Mouse (Mus musculus) liver, embryonic 15.5 days (tissue): ENCODE measurements around the gene Fat3. TPM values are rescaled to one million over a fixed set of nuclear protein-coding genes. Genes with fewer than 3 reads are reported as not detected.

Source experiments
- ATAC-seq: fragments of 200-750 bp; cut with Nextera tagmentation; 2 replicates; pipeline ENCODE4 v1.8.0; 2017; ENCODE audit warnings: moderate number of reproducible peaks, mild to moderate bottlenecking, moderate library complexity; ENCODE audit not compliant: insufficient read depth
- H3K27ac ChIP-seq: fragments of 300-500 bp; sonication (generic); replicated peaks from 2 replicates; pipeline ENCODE4 v1.5.1; 2015; ENCODE audit warnings: mild to moderate bottlenecking, inconsistent platforms
- H3K27me3 ChIP-seq: fragments of 300-500 bp; sonication (generic); 2 replicates; pipeline ENCODE4 v1.6.1; 2015; ENCODE audit warnings: mild to moderate bottlenecking, inconsistent platforms
- H3K36me3 ChIP-seq: fragments of 300-500 bp; sonication (generic); replicated peaks from 2 replicates; pipeline ENCODE4 v1.6.1; 2015; ENCODE audit warnings: moderate library complexity, mild to moderate bottlenecking, inconsistent platforms
- H3K4me1 ChIP-seq: fragments of 300-500 bp; sonication (generic); replicated peaks from 2 replicates; pipeline ENCODE4 v1.6.1; 2015; ENCODE audit warnings: inconsistent platforms
- H3K4me2 ChIP-seq: fragments of 300-500 bp; sonication (generic); 2 replicates; pipeline ENCODE4 v1.6.1; 2015; ENCODE audit warnings: moderate library complexity, mild to moderate bottlenecking, inconsistent platforms
- H3K4me3 ChIP-seq: fragments of 300-500 bp; sonication (generic); replicated peaks from 2 replicates; pipeline ENCODE4 v1.5.1; 2015; ENCODE audit warnings: mild to moderate bottlenecking, inconsistent platforms
- H3K9ac ChIP-seq: fragments of 300-500 bp; sonication (generic); 2 replicates; pipeline ENCODE4 v1.6.1; 2015; ENCODE audit warnings: moderate library complexity, mild to moderate bottlenecking, inconsistent platforms
- H3K9me3 ChIP-seq: fragments of 300-500 bp; sonication (generic); replicated peaks from 2 replicates; pipeline ENCODE4 v1.6.1; 2016; ENCODE audit warnings: inconsistent platforms
- WGBS: fragments of 180-500 bp; shearing (Covaris S2); methylation state at CpG from one replicate; pipeline ENCODE4 v1.1.7; 2015; ENCODE audit warnings: mixed read lengths; ENCODE audit not compliant: insufficient replicate concordance; 5-methylcytosine and 5-hydroxymethylcytosine counted together
- polyA plus RNA-seq: library from polyadenylated mRNA; unstranded; fragments of >200 nt; fragmentation: Nextera tagmentation; extraction: Ambion mirVana; gene quantifications from 2 replicates; pipeline ENCODE4 v1.2.1, GENCODE M21; 2015

Fat3 gene
- polyA plus RNA-seq, 1 experiment from 2014 or later, result 0.06 TPM

DNA sequence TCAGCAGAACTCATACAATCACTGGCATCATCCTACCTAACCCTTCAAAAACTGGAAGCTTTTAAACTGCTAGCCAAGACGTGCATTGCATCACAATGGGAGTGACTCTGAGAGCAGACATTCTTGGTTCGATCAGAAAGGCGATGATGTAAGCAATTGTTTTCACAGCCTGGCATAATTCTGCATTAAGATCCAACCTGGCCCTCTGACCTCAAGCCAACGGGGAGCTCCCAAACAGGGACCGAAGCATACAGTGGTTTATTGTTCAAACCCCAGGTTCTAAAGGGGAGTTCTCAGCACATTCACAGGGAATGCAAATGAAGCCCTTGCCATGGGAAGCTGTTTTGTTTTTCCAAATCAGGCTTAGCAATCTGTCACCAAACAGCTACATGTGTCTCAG is 63.3 kb downstream of the Fat3 start:
- Histone ChIP-seq H3K9me3 (no peaks in the 10 kb centered on the region), H3K4me3 (no peak overlapping the region), H3K9ac (no peak overlapping the region), H3K36me3 (no peaks in the 10 kb centered on the region), H3K27ac (no peak overlapping the region), H3K4me1 (no peaks in the 10 kb centered on the region), H3K4me2 (no peak overlapping the region), H3K27me3 (no peaks in the 10 kb centered on the region)
- WGBS, result 38% methylated on average over 5 of the region's 5 CpGs
- no peak for ATAC-seq

DNA sequence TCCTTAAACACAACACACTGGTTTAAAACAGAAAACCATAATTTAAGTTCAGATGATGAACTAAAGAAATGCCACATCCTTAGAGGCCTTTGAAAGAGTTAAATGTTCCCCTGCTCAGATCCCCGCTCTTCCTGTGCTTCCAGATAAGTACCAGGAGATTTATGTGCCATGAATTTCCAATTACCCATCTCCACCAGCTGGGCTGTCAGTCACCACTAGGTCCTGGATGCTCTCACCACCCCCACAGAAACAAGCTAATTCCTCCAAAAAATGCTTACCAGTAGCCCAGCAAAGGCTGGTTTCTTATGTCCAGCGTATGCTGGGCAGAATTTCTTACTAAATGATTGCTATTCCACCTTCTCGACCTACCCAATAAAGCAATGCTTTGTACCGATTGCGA is 72.5 kb downstream of the Fat3 start:
- Histone ChIP-seq H3K4me3 (no peak overlapping the region), H3K36me3 (no peaks in the 10 kb centered on the region), H3K27ac (no peak overlapping the region), H3K9ac (no peak overlapping the region), H3K9me3 (no peaks in the 10 kb centered on the region), H3K4me1 (no peaks in the 10 kb centered on the region), H3K27me3 (no peaks in the 10 kb centered on the region), H3K4me2 (no peak overlapping the region)
- ATAC-seq, result no peak
- 52% methylated on average over 5 of the region's 5 CpGs for WGBS

DNA sequence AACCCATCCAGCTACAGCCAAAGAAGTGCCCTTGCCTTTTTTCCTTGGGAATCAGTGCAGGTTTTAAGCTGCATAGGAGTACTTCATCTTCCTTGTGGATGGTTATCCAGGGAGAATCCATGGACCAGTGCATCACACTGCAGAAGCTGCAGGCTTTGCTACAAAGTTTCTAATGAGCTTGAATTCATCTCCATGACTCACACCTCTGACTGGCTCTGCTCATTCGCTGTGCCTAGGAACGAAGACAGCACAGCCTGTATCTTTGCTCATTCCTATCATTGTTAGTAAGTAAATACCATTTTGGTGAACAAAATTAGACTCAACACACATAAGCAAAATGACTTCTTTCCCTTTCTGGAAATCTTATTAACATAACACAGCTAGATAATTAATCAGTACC is 78.4 kb downstream of the Fat3 start:
- Histone ChIP-seq H3K36me3 (no peaks in the 10 kb centered on the region), H3K4me1 (no peaks in the 10 kb centered on the region), H3K4me2 (no peak overlapping the region), H3K4me3 (no peak overlapping the region), H3K27ac (no peak overlapping the region), H3K27me3 (no peaks in the 10 kb centered on the region), H3K9ac (no peak overlapping the region), H3K9me3 (no peaks in the 10 kb centered on the region)
- 63% methylated on average over 2 of the region's 2 CpGs for WGBS
- no peak for ATAC-seq

DNA sequence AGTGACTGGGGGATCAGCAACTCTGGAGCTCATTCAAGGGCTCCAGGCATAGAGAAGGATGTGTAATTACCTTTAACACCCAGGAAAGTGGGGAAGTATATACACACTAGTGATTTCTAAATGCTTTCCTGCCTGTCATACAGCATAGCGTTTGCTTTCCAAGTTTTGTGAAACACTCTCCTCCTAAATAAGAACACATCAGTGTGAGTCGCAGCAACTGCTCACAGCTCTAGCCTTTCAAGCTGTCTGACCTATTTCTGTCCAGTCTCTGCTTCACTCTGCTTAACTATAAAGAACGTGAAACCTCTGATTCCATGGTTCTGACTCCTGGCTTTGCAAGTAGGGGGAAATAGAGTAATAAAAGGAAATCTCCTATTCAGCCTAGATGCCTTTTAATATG is 98.3 kb downstream of the Fat3 start:
- Histone ChIP-seq H3K9me3 (no peaks in the 10 kb centered on the region), H3K4me1 (no peaks in the 10 kb centered on the region), H3K4me3 (no peak overlapping the region), H3K36me3 (no peaks in the 10 kb centered on the region), H3K4me2 (no peak overlapping the region), H3K27me3 (no peaks in the 10 kb centered on the region), H3K27ac (no peak overlapping the region), H3K9ac (no peak overlapping the region)
- no peak for ATAC-seq
- WGBS, result 63% methylated on average over 3 of the region's 3 CpGs

DNA sequence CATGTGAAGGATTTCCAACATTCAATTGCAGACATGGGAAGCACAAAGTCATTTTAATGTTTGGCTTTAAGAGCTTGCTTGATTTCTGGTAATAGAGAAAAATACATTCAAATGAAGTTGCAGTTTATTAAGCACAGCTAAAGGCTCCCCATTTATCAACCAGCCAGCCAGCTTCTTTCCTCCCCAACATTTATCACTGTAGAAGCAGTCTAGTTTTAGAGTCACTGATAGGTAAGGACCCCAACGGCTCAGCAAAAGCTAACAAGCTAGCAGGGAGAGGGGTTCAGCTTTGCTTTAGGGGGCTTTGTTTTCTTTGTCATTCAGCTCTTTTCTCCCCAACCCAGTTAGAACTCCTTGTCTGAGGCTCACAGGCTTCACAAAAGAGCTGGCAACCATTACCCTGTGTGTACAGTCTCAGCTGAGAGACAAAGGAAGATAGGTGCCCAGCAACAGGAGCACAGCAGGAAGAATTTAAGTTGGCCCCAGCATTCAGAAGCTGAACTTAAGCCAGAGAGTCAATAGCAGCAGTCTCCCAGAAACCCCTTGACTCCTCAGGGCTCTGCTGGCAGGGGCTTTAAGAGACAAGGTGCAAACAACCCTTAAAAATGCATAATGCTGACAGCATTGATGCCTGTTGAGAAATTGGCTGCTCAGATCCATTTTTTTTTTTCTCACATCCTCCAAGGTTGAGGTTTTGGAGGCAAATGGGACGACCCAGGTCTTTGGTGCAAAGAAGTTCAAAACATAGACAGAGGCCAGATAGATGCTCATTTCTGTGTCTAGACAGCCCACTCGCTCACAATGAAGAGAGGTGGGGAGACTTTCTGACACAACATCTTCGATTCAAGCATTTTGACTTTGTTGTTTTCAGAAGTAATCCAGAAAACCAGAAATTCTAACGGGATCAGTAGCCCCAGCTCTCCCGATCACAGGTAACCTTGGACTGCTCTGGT is 102.1 kb downstream of the Fat3 start:
- Histone ChIP-seq H3K27me3 (no peaks in the 10 kb centered on the region), H3K36me3 (no peaks in the 10 kb centered on the region), H3K4me1 (no peaks in the 10 kb centered on the region), H3K9me3 (no peaks in the 10 kb centered on the region), H3K4me3 (no peak overlapping the region), H3K4me2 (no peak overlapping the region), H3K9ac (no peak overlapping the region), H3K27ac (no peak overlapping the region)
- ATAC-seq, result no peak
- WGBS, result 50% methylated on average over 6 of the region's 6 CpGs

DNA sequence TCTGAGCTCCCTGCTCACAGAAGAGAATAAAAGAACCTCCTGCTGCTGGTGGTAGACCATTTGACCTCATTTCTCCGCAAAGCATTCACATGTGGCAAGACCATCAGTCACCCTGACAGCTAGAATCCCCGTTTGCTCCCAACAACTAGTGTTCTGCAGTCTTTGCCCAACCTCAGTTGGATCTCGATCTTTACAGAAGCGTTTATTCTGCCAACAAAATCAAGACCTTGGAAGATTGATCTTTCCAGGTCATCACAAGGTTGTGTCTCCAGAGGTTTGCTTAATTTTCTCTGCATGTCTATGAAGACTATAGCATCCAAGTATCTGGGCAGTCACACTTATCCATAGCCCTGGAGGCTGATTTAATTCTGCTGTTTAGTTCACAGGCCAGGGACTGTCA is 111.9 kb downstream of the Fat3 start:
- Histone ChIP-seq H3K9me3 (no peaks in the 10 kb centered on the region), H3K9ac (no peak overlapping the region), H3K4me3 (no peak overlapping the region), H3K36me3 (no peaks in the 10 kb centered on the region), H3K27ac (no peak overlapping the region), H3K27me3 (no peaks in the 10 kb centered on the region), H3K4me2 (no peak overlapping the region), H3K4me1 (no peaks in the 10 kb centered on the region)
- WGBS, result 41% methylated on average over 4 of the region's 4 CpGs
- ATAC-seq, result no peak

DNA sequence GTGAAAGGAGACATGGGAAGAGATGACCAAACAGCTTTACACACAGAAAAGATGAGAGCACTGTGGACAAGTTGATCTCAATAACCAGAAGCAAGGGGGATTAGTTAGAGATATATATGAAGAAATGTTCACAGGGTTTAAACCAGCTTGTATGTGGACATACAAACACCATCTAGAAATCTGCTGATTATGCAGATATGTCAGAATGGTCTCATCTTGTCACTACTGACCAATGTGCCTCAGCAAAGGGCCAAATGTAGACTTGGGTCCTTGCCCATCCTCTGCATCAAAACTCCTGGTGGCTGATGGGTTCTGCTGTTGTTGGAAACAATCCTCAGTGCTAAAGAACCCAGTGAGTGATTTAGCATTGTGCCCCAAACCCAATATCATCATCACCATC is 113.6 kb downstream of the Fat3 start:
- no peak for ATAC-seq
- H3K9me3 ChIP-seq, result no peaks in the 10 kb centered on the region
- H3K36me3 ChIP-seq, result no peaks in the 10 kb centered on the region
- H3K4me3 ChIP-seq, result no peak overlapping the region
- no peak overlapping the region for H3K27ac ChIP-seq
- no peak overlapping the region for H3K4me2 ChIP-seq
- no peaks in the 10 kb centered on the region for H3K4me1 ChIP-seq
- no peaks in the 10 kb centered on the region for H3K27me3 ChIP-seq
- H3K9ac ChIP-seq, result no peak overlapping the region

DNA sequence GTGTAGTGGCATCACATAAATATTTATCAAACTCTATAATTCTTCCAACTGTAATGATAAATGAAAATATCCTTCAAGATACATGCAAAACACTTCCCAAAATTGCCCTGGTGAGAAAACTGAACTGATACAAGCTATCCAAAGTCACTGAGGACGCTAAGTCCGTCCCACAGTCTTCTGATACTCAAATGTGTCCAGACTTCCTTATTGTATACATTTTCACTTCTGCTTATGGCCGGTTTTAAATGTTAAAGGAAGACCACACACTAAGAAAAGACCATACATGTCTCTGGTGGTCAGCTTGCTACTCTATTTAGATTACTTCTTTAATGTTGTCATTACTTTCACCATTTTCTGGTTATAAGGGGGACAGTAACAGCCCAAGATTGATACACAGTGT is 137.4 kb downstream of the Fat3 start:
- Histone ChIP-seq H3K9me3 (no peaks in the 10 kb centered on the region), H3K4me1 (no peaks in the 10 kb centered on the region), H3K4me3 (no peak overlapping the region), H3K9ac (no peak overlapping the region), H3K27ac (no peak overlapping the region), H3K36me3 (no peaks in the 10 kb centered on the region), H3K27me3 (no peaks in the 10 kb centered on the region), H3K4me2 (no peak overlapping the region)
- 28% methylated on average over 3 of the region's 3 CpGs for WGBS
- no peak for ATAC-seq

DNA sequence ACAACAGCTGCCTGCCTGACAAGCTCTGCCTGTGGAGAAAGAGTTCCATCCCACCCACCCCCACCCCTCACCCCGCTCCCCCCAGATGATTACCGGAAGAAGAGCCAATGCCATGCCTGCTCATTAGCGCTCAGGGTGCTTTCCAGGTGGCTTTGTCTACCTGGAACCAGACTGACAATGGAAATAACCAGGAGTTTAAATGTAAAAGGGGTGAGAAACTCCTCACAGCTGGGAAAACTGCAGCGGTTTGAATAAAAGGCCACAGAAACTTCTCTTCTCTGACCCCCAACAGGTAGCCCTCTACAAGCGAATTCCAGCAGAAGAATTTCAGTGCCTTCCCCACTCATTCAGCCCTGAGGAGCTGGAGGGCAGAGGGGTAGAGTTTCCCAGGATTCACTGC is 139.3 kb downstream of the Fat3 start:
- ATAC-seq, result no peak
- H3K9ac ChIP-seq, result no peak overlapping the region
- no peaks in the 10 kb centered on the region for H3K4me1 ChIP-seq
- H3K9me3 ChIP-seq, result no peaks in the 10 kb centered on the region
- H3K27me3 ChIP-seq, result no peaks in the 10 kb centered on the region
- H3K36me3 ChIP-seq, result no peaks in the 10 kb centered on the region
- H3K27ac ChIP-seq, result no peak overlapping the region
- WGBS, result 17% methylated on average over 5 of the region's 5 CpGs
- H3K4me2 ChIP-seq, result no peak overlapping the region
- H3K4me3 ChIP-seq, result no peak overlapping the region

DNA sequence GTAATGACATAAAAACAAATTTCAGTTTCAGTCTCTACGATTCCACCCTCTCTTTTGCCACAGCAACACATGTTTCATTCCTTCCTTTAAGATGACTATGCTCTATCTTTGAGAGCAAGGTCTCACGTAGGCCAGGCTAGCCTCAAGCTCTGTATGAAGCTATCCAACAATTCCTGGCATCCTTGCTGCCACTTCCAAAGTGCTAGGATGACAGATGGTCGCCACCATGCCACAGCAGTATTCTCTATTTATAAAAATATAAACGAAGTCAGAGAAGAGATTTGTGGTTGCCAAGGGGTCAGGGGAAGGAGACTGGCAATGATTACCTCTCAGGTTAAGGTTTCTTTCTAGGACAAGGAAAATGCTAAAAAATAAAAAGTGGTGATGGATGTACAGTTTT is 144.4 kb downstream of the Fat3 start:
- H3K9ac ChIP-seq, result no peak overlapping the region
- no peak overlapping the region for H3K4me2 ChIP-seq
- H3K27ac ChIP-seq, result no peak overlapping the region
- H3K9me3 ChIP-seq, result no peaks in the 10 kb centered on the region
- H3K4me3 ChIP-seq, result no peak overlapping the region
- H3K4me1 ChIP-seq, result no peaks in the 10 kb centered on the region
- no peaks in the 10 kb centered on the region for H3K36me3 ChIP-seq
- ATAC-seq, result no peak
- WGBS, result 43% methylated on average over 4 of the region's 4 CpGs
- no peaks in the 10 kb centered on the region for H3K27me3 ChIP-seq

DNA sequence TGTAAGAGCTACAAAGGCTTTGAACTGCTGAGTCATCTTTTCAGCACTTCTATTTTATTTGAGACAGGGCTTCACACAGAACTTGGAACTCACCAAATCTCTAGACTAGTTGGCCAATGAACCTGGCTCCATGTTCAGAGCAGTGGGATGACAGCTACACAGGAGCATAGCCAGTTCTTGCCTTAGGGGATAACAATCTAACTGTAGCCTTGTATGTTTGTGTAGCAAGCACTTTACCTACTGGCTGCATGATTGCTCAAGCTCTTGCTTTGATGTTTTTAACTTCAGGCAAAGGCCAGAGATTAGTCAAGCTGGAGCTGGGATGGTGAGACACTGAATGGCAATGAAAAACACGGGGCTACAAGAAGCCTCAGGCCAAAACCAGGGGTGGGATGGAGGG is 146.2 kb downstream of the Fat3 start:
- Histone ChIP-seq H3K9ac (no peak overlapping the region), H3K27ac (no peak overlapping the region), H3K36me3 (no peaks in the 10 kb centered on the region), H3K4me1 (no peaks in the 10 kb centered on the region), H3K9me3 (no peaks in the 10 kb centered on the region), H3K4me2 (no peak overlapping the region), H3K4me3 (no peak overlapping the region), H3K27me3 (no peaks in the 10 kb centered on the region)
- ATAC-seq, result 0 out of 2 replicates have a peak, but pooled peaks have one; percentile 22
- 18% methylated on average over 1 of the region's 1 CpGs for WGBS
